Mouse (Mus musculus) cerebellum, adult 2 months (tissue): ENCODE results near the gene Tll2.

Source experiments
- CTCF ChIP-seq: fragments of 200-500 bp; IDR thresholded peaks from 2 replicates; pipeline ENCODE4 v1.5.1; 2011; ENCODE audit warnings: low read depth, mild to moderate bottlenecking, control low read depth, low read length, moderate library complexity, borderline replicate concordance; ENCODE audit not compliant: insufficient read depth
- POLR2A ChIP-seq: fragments of 200-500 bp; IDR thresholded peaks from 2 replicates; pipeline ENCODE4 v1.6.1; 2011; ENCODE audit warnings: low read length, control low read depth, borderline replicate concordance; ENCODE audit not compliant: insufficient read depth

DNA sequence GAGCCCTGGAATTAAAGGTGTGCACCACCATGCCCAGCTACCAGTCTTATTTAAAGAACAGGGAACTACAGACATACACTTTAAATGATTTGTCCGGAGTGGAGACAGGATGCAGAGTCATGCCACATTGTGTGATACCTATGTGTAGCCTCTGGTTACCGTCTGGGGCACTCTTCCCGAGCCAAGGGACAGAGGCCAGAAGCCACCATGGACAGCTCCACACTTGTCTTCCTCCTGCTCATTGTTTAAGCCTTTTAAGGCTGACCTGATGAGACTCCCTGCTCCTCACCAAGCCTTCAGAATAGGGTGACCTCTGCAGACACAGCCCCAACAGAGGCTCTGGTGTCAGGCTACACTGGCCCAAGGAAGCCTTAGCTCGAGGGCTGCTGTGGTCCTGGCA is 67.0 kb downstream of the Tll2 start:
- TF ChIP-seq CTCF, result no peak
- TF ChIP-seq POLR2A, result no peak
